ENCODE assay signal across 11 mouse cellular contexts in the genomic region with DNA sequence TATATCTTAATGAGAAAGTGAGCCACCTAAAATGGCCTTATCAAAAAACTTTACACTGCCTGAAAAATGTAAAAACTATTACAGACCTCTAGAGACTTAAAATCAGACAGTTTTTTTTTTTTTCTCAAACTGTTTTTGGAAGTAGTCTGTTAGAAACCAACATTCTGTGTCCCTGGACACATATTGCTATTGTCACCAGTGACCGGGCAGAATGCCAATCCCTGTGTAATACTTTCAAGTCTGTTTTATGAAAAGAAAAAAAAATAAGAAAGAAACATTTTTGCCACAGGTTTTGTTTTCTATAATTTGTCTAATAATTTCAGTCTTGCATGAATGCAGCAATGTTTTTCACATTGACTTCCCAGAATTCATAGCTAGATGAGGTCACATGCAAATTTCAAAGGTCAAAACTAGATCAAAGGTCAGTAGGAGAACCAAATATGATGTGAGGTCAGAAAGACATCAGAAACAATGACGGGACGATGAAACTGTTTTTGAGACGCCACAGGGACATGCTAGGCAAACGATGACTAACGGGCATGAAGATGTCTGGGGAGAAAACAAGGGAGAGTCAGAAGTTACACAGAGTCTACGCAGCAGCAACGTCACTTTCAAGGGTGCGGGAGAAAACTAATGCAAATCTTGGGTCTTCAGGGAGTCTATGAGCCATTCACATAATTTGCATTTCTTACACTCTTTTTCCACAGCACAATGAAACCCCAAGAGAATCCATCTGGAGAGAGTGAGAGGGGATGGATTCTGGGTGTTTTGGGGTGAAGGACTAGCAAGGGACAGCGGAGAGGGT.
A peak's percentile ranks its signal among the peaks of the same experiment; 100 is the strongest.
DNase-seq lines count a peak whose midpoint lies in the region; ATAC-seq and TF ChIP-seq lines count a peak whose summit lies in the region.
"Had no signal": no experiment of that assay in that cellular context is flagged by ENCODE, and none has a peak within 500 bp of the region (broad histone marks: within the 10 kb centered on the region; RNA-seq: fewer than 3 reads in every experiment).

No protein-coding gene starts in this region.

- ATAC-seq in hindbrain, embryonic 12.5 days (ENCODE audit: low FRiP score): no peak
- ATAC-seq: intestine, embryonic 16.5 days; liver, embryonic 12.5 days had no signal

- TF ChIP-seq CTCF in spleen, adult 2 months (IDR thresholded peaks at IDR 0.05; ENCODE audit: extremely low read depth, insufficient read depth, insufficient read length, insufficient replicate concordance): no peak

- peaks cover 30% of the 10 kb centered on the region for H3K4me1 ChIP-seq in hindbrain, embryonic 10.5 days (replicated peaks)
- H3K4me1 ChIP-seq in hindbrain, embryonic 12.5 days: peaks cover 19% of the 10 kb centered on the region
- H3K4me1 ChIP-seq in spleen, adult 2 months (ENCODE audit: control insufficient read depth, insufficient read depth, insufficient read length): peaks cover 2% of the 10 kb centered on the region
- H3K4me1 ChIP-seq: liver, embryonic 12.5 days had no signal

- TF ChIP-seq POLR2A in spleen, adult 2 months (IDR thresholded peaks at IDR 0.05; ENCODE audit: low read depth, low read length): no peak

- peak overlapping the region; percentile 75 for H3K27ac ChIP-seq in hindbrain, embryonic 10.5 days
- H3K27ac ChIP-seq in hindbrain, embryonic 12.5 days: no peak overlapping the region
- no peak overlapping the region for H3K27ac ChIP-seq in spleen, adult 2 months (ENCODE audit: insufficient read depth, low read length)
- H3K27ac ChIP-seq: liver, embryonic 12.5 days; stomach, postnatal 0 days had no signal

- 0 out of 2 replicates have a peak, but pooled peaks cover 14% of the 10 kb centered on the region for H3K36me3 ChIP-seq in hindbrain, embryonic 10.5 days
- H3K36me3 ChIP-seq in hindbrain, embryonic 12.5 days: no peaks in the 10 kb centered on the region
- H3K36me3 ChIP-seq in spleen, adult 2 months (ENCODE audit: control insufficient read depth, insufficient read depth, low read length): peaks cover 37% of the 10 kb centered on the region
- H3K36me3 ChIP-seq: liver, embryonic 12.5 days had no signal

- WGBS in hindbrain, embryonic 10.5 days: 45% methylated on average over 10 of the region's 10 CpGs
- 38% methylated on average over 10 of the region's 10 CpGs for WGBS in hindbrain, embryonic 12.5 days
- WGBS in spleen, adult 2 months: 75% methylated on average over 10 of the region's 10 CpGs

- no peaks in the 10 kb centered on the region for H3K27me3 ChIP-seq in hindbrain, embryonic 10.5 days (ENCODE audit: insufficient read depth, poor library complexity, severe bottlenecking)
- H3K27me3 ChIP-seq in hindbrain, embryonic 12.5 days: no peaks in the 10 kb centered on the region
- no peaks in the 10 kb centered on the region for H3K27me3 ChIP-seq in spleen, adult 2 months (ENCODE audit: control insufficient read depth, insufficient read depth, low read length)
- H3K27me3 ChIP-seq: liver, embryonic 12.5 days had no signal

- peak; percentile 62 for DNase-seq in adrenal gland, postnatal 10 days
- DNase-seq in adrenal gland, adult 8-10 months: no peak
- peak; percentile 16 for DNase-seq in hindbrain, embryonic 10.5 days (ENCODE audit: low spot score)
- DNase-seq in spleen, adult 2 months (ENCODE audit: low read depth in 1 of 2, low spot score in 2 of 2): peak in 1 of 2 experiments; percentile 48
- DNase-seq in spleen, adult 12 weeks (ENCODE audit: low spot score): no peak
- DNase-seq in ovary, postnatal 36 days (ENCODE audit: low spot score): no peak
- DNase-seq in thymus, adult 18-20 months: no peak

- no peak overlapping the region for H3K4me2 ChIP-seq in hindbrain, embryonic 12.5 days (replicated peaks)
- H3K4me2 ChIP-seq: liver, embryonic 12.5 days had no signal

- no peak overlapping the region for H3K4me3 ChIP-seq in hindbrain, embryonic 10.5 days
- H3K4me3 ChIP-seq in hindbrain, embryonic 12.5 days: no peak overlapping the region
- peak overlapping the region; percentile 14; the same call in 1 of the 2 replicates for H3K4me3 ChIP-seq in spleen, adult 2 months (ENCODE audit: extremely low read depth, insufficient read depth, insufficient read length)
- H3K4me3 ChIP-seq: liver, embryonic 12.5 days had no signal

- H3K9ac ChIP-seq in hindbrain, embryonic 12.5 days: no peak overlapping the region
- H3K9ac ChIP-seq: liver, embryonic 12.5 days had no signal

- no peaks in the 10 kb centered on the region for H3K9me3 ChIP-seq in hindbrain, embryonic 10.5 days
- H3K9me3 ChIP-seq in hindbrain, embryonic 12.5 days (replicated peaks): no peaks in the 10 kb centered on the region
- H3K9me3 ChIP-seq: liver, embryonic 12.5 days had no signal

Comparison
In these comparisons a context has a peak if more than half of its experiments do, and no peak if none do; other contexts are left out.
1. DNase-seq: peak in adrenal gland, postnatal 10 days (single experiment) and hindbrain, embryonic 10.5 days (single experiment); none in adrenal gland, adult 8-10 months (single experiment), spleen, adult 12 weeks (single experiment), ovary, postnatal 36 days (single experiment) and thymus, adult 18-20 months (0 of 2).